Mouse (Mus musculus): ENCODE data around the gene Cuedc1. TPM values are rescaled to one million over a fixed set of nuclear protein-coding genes. Genes with fewer than 3 reads are reported as not detected.
A peak's percentile ranks its signal among the peaks of the same experiment; 100 is the strongest.

Gene Cuedc1
- total and polyA plus RNA-seq, 2 experiments from 2014 or later, result 17.0 to 19.2 TPM

GRCm38 (mm10) chr11:88186078-88186946 is 88.5 kb downstream of the Cuedc1 start:
- no peak overlapping the region for H3K4me2 ChIP-seq (ENCODE audit: low read depth, low read length)
- peaks cover 1% of the 10 kb centered on the region; the same call in 1 of the 2 replicates for H3K27me3 ChIP-seq (ENCODE audit: control insufficient read depth, insufficient read depth, low read length)
- 85% methylated on average over 14 of the region's 14 CpGs for WGBS
- ATAC-seq (ENCODE audit: insufficient read depth, low read depth), result no peak
- peaks cover 7% of the 10 kb centered on the region; the same call in 1 of the 2 replicates for H3K36me3 ChIP-seq (replicated peaks; ENCODE audit: control insufficient read depth, insufficient read depth, low read length)
- peaks cover 10% of the 10 kb centered on the region for H3K4me1 ChIP-seq (ENCODE audit: control insufficient read depth, insufficient read depth)
- TF ChIP-seq EP300 (IDR thresholded peaks at IDR 0.05; ENCODE audit: low read depth) (no peak), CTCF (IDR thresholded peaks at IDR 0.05; ENCODE audit: low read depth) (no peak)
- no peak overlapping the region for H3K4me3 ChIP-seq (ENCODE audit: low read depth, low read length)
- no peak overlapping the region for H3K9ac ChIP-seq (replicated peaks; ENCODE audit: low read depth, low read length)
- H3K9me3 ChIP-seq (replicated peaks; ENCODE audit: control insufficient read depth, low read length), result no peaks in the 10 kb centered on the region
- no peak overlapping the region; the same call in 1 of the 2 replicates for H3K27ac ChIP-seq (ENCODE audit: low read depth)
- DNase-seq (ENCODE audit: low spot score), result no peak

GRCm38 (mm10) chr11:88186947-88187243 is 89.0 kb downstream of the Cuedc1 start:
- no peak for ATAC-seq (ENCODE audit: insufficient read depth, low read depth)
- Histone ChIP-seq H3K27ac (ENCODE audit: low read depth) (peak overlapping the region; percentile 65), H3K9ac (replicated peaks; ENCODE audit: low read depth, low read length) (no peak overlapping the region), H3K27me3 (ENCODE audit: control insufficient read depth, insufficient read depth, low read length) (peaks cover 7% of the 10 kb centered on the region; the same call in 1 of the 2 replicates), H3K4me2 (ENCODE audit: low read depth, low read length) (peak overlapping the region; percentile 56; the same call in 1 of the 2 replicates), H3K9me3 (replicated peaks; ENCODE audit: control insufficient read depth, low read length) (no peaks in the 10 kb centered on the region), H3K36me3 (replicated peaks; ENCODE audit: control insufficient read depth, insufficient read depth, low read length) (peaks cover 7% of the 10 kb centered on the region; the same call in 1 of the 2 replicates), H3K4me3 (ENCODE audit: low read depth, low read length) (no peak overlapping the region), H3K4me1 (ENCODE audit: control insufficient read depth, insufficient read depth) (peaks cover 4% of the 10 kb centered on the region; the same call in 1 of the 2 replicates)
- 54% methylated on average over 2 of the region's 2 CpGs for WGBS
- no peak for TF ChIP-seq EP300 (IDR thresholded peaks at IDR 0.05; ENCODE audit: low read depth)
- TF ChIP-seq CTCF (IDR thresholded peaks at IDR 0.05; ENCODE audit: low read depth), result no peak
- no peak for DNase-seq (ENCODE audit: low spot score)

GRCm38 (mm10) chr11:88187417-88188133 is 89.7 kb downstream of the Cuedc1 start:
- H3K9me3 ChIP-seq (replicated peaks; ENCODE audit: control insufficient read depth, low read length), result no peaks in the 10 kb centered on the region
- H3K9ac ChIP-seq (replicated peaks; ENCODE audit: low read depth, low read length), result peak overlapping the region; percentile 40; the same call in 1 of the 2 replicates
- H3K36me3 ChIP-seq (replicated peaks; ENCODE audit: control insufficient read depth, insufficient read depth, low read length), result peaks cover 7% of the 10 kb centered on the region; the same call in 1 of the 2 replicates
- H3K4me1 ChIP-seq (ENCODE audit: control insufficient read depth, insufficient read depth), result no peaks in the 10 kb centered on the region
- WGBS, result 11% methylated on average over 25 of the region's 25 CpGs
- peak; percentile 96 for ATAC-seq (ENCODE audit: insufficient read depth, low read depth)
- peak overlapping the region; percentile 13; the same call in 1 of the 2 replicates for H3K4me3 ChIP-seq (ENCODE audit: low read depth, low read length)
- DNase-seq (ENCODE audit: low spot score), result peak; percentile 97
- H3K4me2 ChIP-seq (ENCODE audit: low read depth, low read length), result peak overlapping the region; percentile 56
- TF ChIP-seq EP300 (IDR thresholded peaks at IDR 0.05; ENCODE audit: low read depth), result peak; percentile 84
- TF ChIP-seq CTCF (IDR thresholded peaks at IDR 0.05; ENCODE audit: low read depth), result peak; percentile 95
- H3K27me3 ChIP-seq (ENCODE audit: control insufficient read depth, insufficient read depth, low read length), result peaks cover 12% of the 10 kb centered on the region
- H3K27ac ChIP-seq (ENCODE audit: low read depth), result peak overlapping the region; percentile 65

- WGBS, result 69% methylated on average over 8 of the region's 8 CpGs
- peaks cover 4% of the 10 kb centered on the region for H3K4me1 ChIP-seq (ENCODE audit: control insufficient read depth, insufficient read depth)
- ATAC-seq (ENCODE audit: insufficient read depth, low read depth) (no peak), DNase-seq (ENCODE audit: low spot score) (no peak)
- H3K27ac ChIP-seq (ENCODE audit: low read depth), result 0 out of 2 replicates have a peak overlapping the region, but pooled peaks have one; percentile 65
- no peaks in the 10 kb centered on the region for H3K9me3 ChIP-seq (replicated peaks; ENCODE audit: control insufficient read depth, low read length)
- H3K36me3 ChIP-seq (replicated peaks; ENCODE audit: control insufficient read depth, insufficient read depth, low read length), result peaks cover 6% of the 10 kb centered on the region; the same call in 1 of the 2 replicates
- H3K4me2 ChIP-seq (ENCODE audit: low read depth, low read length), result peak overlapping the region; percentile 56
- H3K4me3 ChIP-seq (ENCODE audit: low read depth, low read length), result no peak overlapping the region
- TF ChIP-seq EP300 (IDR thresholded peaks at IDR 0.05; ENCODE audit: low read depth) (no peak), CTCF (IDR thresholded peaks at IDR 0.05; ENCODE audit: low read depth) (no peak)
- H3K9ac ChIP-seq (replicated peaks; ENCODE audit: low read depth, low read length), result peak overlapping the region; percentile 40; the same call in 1 of the 2 replicates
- peaks cover 17% of the 10 kb centered on the region for H3K27me3 ChIP-seq (ENCODE audit: control insufficient read depth, insufficient read depth, low read length)
Measured at GRCm38 (mm10) chr11:88188216-88188615, 90.4 kb downstream of the Cuedc1 start.

- DNase-seq (ENCODE audit: low spot score), result no peak
- Histone ChIP-seq H3K36me3 (replicated peaks; ENCODE audit: control insufficient read depth, insufficient read depth, low read length) (peaks cover 2% of the 10 kb centered on the region; the same call in 1 of the 2 replicates), H3K4me3 (ENCODE audit: low read depth, low read length) (no peak overlapping the region), H3K4me2 (ENCODE audit: low read depth, low read length) (no peak overlapping the region), H3K4me1 (ENCODE audit: control insufficient read depth, insufficient read depth) (peaks cover 8% of the 10 kb centered on the region), H3K9me3 (replicated peaks; ENCODE audit: control insufficient read depth, low read length) (no peaks in the 10 kb centered on the region), H3K27ac (ENCODE audit: low read depth) (no peak overlapping the region), H3K9ac (replicated peaks; ENCODE audit: low read depth, low read length) (no peak overlapping the region), H3K27me3 (ENCODE audit: control insufficient read depth, insufficient read depth, low read length) (peaks cover 21% of the 10 kb centered on the region)
- no peak for ATAC-seq (ENCODE audit: insufficient read depth, low read depth)
- TF ChIP-seq CTCF (IDR thresholded peaks at IDR 0.05; ENCODE audit: low read depth), result no peak
- TF ChIP-seq EP300 (IDR thresholded peaks at IDR 0.05; ENCODE audit: low read depth), result no peak
- 96% methylated on average over 7 of the region's 7 CpGs for WGBS
Measured at GRCm38 (mm10) chr11:88188635-88189034, 90.8 kb downstream of the Cuedc1 start.
